9 mouse cellular contexts compared by ENCODE assay signal in genomic region chr4:142080901-142081630, GRCm38 (mm10). TPM values are rescaled to one million over a fixed set of nuclear protein-coding genes. Genes with fewer than 3 reads are reported as not detected.
DNase-seq lines count a peak whose midpoint lies in the region; ATAC-seq and TF ChIP-seq lines count a peak whose summit lies in the region.
"Had no signal": no experiment of that assay in that cellular context is flagged by ENCODE, and none has a peak within 500 bp of the region (broad histone marks: within the 10 kb centered on the region; RNA-seq: fewer than 3 reads in every experiment).

No protein-coding gene starts in this region.

- peak overlapping the region; percentile 2; the same call in 1 of the 2 replicates for H3K4me3 ChIP-seq in brown adipose tissue, adult 24 weeks (ENCODE audit: insufficient read depth, low read depth, low read length)
- H3K4me3 ChIP-seq in gastrocnemius, adult 2 months: peak overlapping the region; percentile 40
- no peak overlapping the region for H3K4me3 ChIP-seq in kidney, embryonic 14.5 days (ENCODE audit: low read length)
- no peak overlapping the region for H3K4me3 ChIP-seq in neural tube, embryonic 14.5 days (ENCODE audit: low read depth, low read length)
- H3K4me3 ChIP-seq: myocyte had no signal

- H3K4me1 ChIP-seq in brown adipose tissue, adult 24 weeks (ENCODE audit: control insufficient read depth, insufficient read depth, insufficient read length, low read length): peaks cover 8% of the 10 kb centered on the region; the same call in 1 of the 2 replicates
- H3K4me1 ChIP-seq in kidney, embryonic 14.5 days (ENCODE audit: control insufficient read depth, insufficient read depth, low read length): peaks cover 37% of the 10 kb centered on the region
- H3K4me1 ChIP-seq in neural tube, embryonic 14.5 days (ENCODE audit: control insufficient read depth, insufficient read depth, low read length): peaks cover 14% of the 10 kb centered on the region

- DNase-seq in layer of hippocampus, adult 11-12 months (ENCODE audit: low spot score): peak; percentile 35
- no peak for DNase-seq in layer of hippocampus, adult 9-10 months (ENCODE audit: low spot score)
- DNase-seq in gastrocnemius, adult 2 months: peak; percentile 87
- no peak for DNase-seq in B cell, adult 2 months

- H3K27me3 ChIP-seq in kidney, embryonic 14.5 days (ENCODE audit: control insufficient read depth, insufficient read depth, low read length): no peaks in the 10 kb centered on the region
- peaks cover 10% of the 10 kb centered on the region; the same call in 1 of the 2 replicates for H3K27me3 ChIP-seq in neural tube, embryonic 14.5 days (ENCODE audit: control insufficient read depth, insufficient read depth, low read length)

- no peak for TF ChIP-seq CTCF in gastrocnemius, adult 2 months (IDR thresholded peaks at IDR 0.05)

- peak overlapping the region; percentile 6; the same call in 1 of the 2 replicates for H3K27ac ChIP-seq in brown adipose tissue, adult 24 weeks (replicated peaks; ENCODE audit: low read depth, low read length)
- H3K27ac ChIP-seq in gastrocnemius, adult 2 months: peak overlapping the region; percentile 73
- H3K27ac ChIP-seq in kidney, embryonic 14.5 days (ENCODE audit: low read depth, low read length): no peak overlapping the region
- no peak overlapping the region for H3K27ac ChIP-seq in neural tube, embryonic 14.5 days (ENCODE audit: low read depth, low read length)

- 0 out of 2 replicates have a peak overlapping the region, but pooled peaks have one; percentile 21 for H3K4me2 ChIP-seq in kidney, embryonic 14.5 days (replicated peaks; ENCODE audit: low read depth, low read length)
- 0 out of 2 replicates have a peak overlapping the region, but pooled peaks have one; percentile 6 for H3K4me2 ChIP-seq in neural tube, embryonic 14.5 days (ENCODE audit: low read depth, low read length)

- H3K9ac ChIP-seq in kidney, embryonic 14.5 days (ENCODE audit: low read depth, low read length): no peak overlapping the region
- H3K9ac ChIP-seq in neural tube, embryonic 14.5 days (replicated peaks; ENCODE audit: low read depth, low read length): no peak overlapping the region

- no peaks in the 10 kb centered on the region for H3K36me3 ChIP-seq in kidney, embryonic 14.5 days (ENCODE audit: control insufficient read depth, insufficient read depth, low read length)
- no peaks in the 10 kb centered on the region for H3K36me3 ChIP-seq in neural tube, embryonic 14.5 days (ENCODE audit: control insufficient read depth, insufficient read depth, low read length)

- ATAC-seq in kidney, embryonic 14.5 days (ENCODE audit: low FRiP score, low TSS enrichment): no peak
- ATAC-seq in neural tube, embryonic 14.5 days (ENCODE audit: low read depth): 0 out of 2 replicates have a peak, but pooled peaks have one; percentile 8
- no peak for ATAC-seq in megakaryocyte progenitor cell, adult 5-6 weeks (replicated peaks; ENCODE audit: poor library complexity)

- intact Hi-C loops in gastrocnemius, adult 2 months (cut with DNase I): loop anchor here (5.0 kb wide), 2 partner anchors 39 to 74 kb away; no protein-coding TSS in a partner anchor

- no peaks in the 10 kb centered on the region for H3K9me3 ChIP-seq in kidney, embryonic 14.5 days (ENCODE audit: control insufficient read depth, low read length)
- H3K9me3 ChIP-seq in neural tube, embryonic 14.5 days (ENCODE audit: control insufficient read depth, low read length): no peaks in the 10 kb centered on the region

- WGBS in kidney, embryonic 14.5 days: 53% methylated on average over 18 of the region's 18 CpGs
- 45% methylated on average over 12 of the region's 18 CpGs for WGBS in neural tube, embryonic 14.5 days

RNA-seq across cellular contexts. Expression of gene Tmem51, which starts 3.0 kb away (rescaled TPM):
- 0.91 and 1.8 TPM in 2 replicates for polyA plus RNA-seq in brown adipose tissue, adult 24 weeks (2012; ENCODE audit: insufficient read depth, insufficient read length, missing spikeins)
- total RNA-seq in gastrocnemius, adult 2 months (2021): under 1 TPM; 0.66 to 0.75 TPM
- polyA plus RNA-seq in kidney, embryonic 14.5 days (2014; fragmentation: Nextera tagmentation; extraction: Ambion mirVana): 16.7 and 23.0 TPM in 2 replicates
- polyA plus RNA-seq in neural tube, embryonic 14.5 days (2014; fragmentation: Nextera tagmentation; extraction: Ambion mirVana): 4.0 and 4.9 TPM in 2 replicates
- total RNA-seq in megakaryocyte progenitor cell, adult 5-6 weeks (2015): 0.47 TPM in 1 of 2 replicates, not detected in the other
- 0.41 and 0.87 TPM in 2 replicates for total RNA-seq in megakaryocyte progenitor cell, adult 5-6 weeks (2017)
- polyA plus RNA-seq: myocyte had no signal

Comparison
In these comparisons a context has a peak if more than half of its experiments do, and no peak if none do; other contexts are left out.
1. DNase-seq: peak in layer of hippocampus, adult 11-12 months (single experiment) and gastrocnemius, adult 2 months (single experiment); none in layer of hippocampus, adult 9-10 months (single experiment) and B cell, adult 2 months (0 of 2).
2. H3K27ac ChIP-seq: peak in brown adipose tissue, adult 24 weeks (single experiment) and gastrocnemius, adult 2 months (single experiment); none in kidney, embryonic 14.5 days (single experiment) and neural tube, embryonic 14.5 days (single experiment).
3. H3K4me3 ChIP-seq: peak in brown adipose tissue, adult 24 weeks (single experiment) and gastrocnemius, adult 2 months (single experiment); none in kidney, embryonic 14.5 days (single experiment) and neural tube, embryonic 14.5 days (single experiment).